Mouse (Mus musculus) MEL (cell line): ENCODE measurements around the gene Gk5. TPM values are rescaled to one million over a fixed set of nuclear protein-coding genes. Genes with fewer than 3 reads are reported as not detected.

ENCODE experiments used
- DNase-seq: peaks from one replicate; pipeline ENCODE4 v3.0.0; 2011; ENCODE audit warnings: low read depth, low spot score
- H3K27ac ChIP-seq: 2 replicates; pipeline ENCODE4 v1.5.1; 2012; ENCODE audit warnings: low read depth, mild to moderate bottlenecking, control low read depth, low read length, moderate library complexity; ENCODE audit not compliant: control insufficient read depth
- H3K27me3 ChIP-seq, 2 experiments: fragments of 150-350 bp in 1 of 2; sonication (generic) in 1 of 2; 2 replicates each; pipeline ENCODE4 v1.6.1; 2012; ENCODE audit warnings: low read length in 2 of 2, mild to moderate bottlenecking in 2 of 2, improper control_type of control experiment in 1 of 2, moderate library complexity in 1 of 2; ENCODE audit not compliant: insufficient read depth in 2 of 2, control insufficient read depth in 1 of 2
- H3K36me3 ChIP-seq, 2 experiments: 2 replicates each; pipeline ENCODE4 v1.6.1; 2012 to 2014; ENCODE audit warnings: low read length in 2 of 2, improper control_type of control experiment in 1 of 2, inconsistent platforms in 1 of 2, mild to moderate bottlenecking in 1 of 2; ENCODE audit not compliant: insufficient read depth in 2 of 2, control insufficient read depth in 1 of 2
- H3K4me1 ChIP-seq, 2 experiments: fragments of 150-350 bp in 1 of 2; sonication (generic) in 1 of 2; 2 replicates each; pipeline ENCODE4 v1.6.1; 2012; ENCODE audit warnings: low read length in 2 of 2, improper control_type of control experiment in 1 of 2, mild to moderate bottlenecking in 1 of 2; ENCODE audit not compliant: insufficient read depth in 2 of 2, control insufficient read depth in 1 of 2
- H3K4me3 ChIP-seq, 2 experiments: fragments of 150-350 bp in 1 of 2; sonication (generic) in 1 of 2; 2 replicates each; pipeline ENCODE4 v1.5.1; 2012; ENCODE audit warnings: low read depth in 2 of 2, low read length in 2 of 2, mild to moderate bottlenecking in 2 of 2, moderate library complexity in 2 of 2, control low read depth in 1 of 2, improper control_type of control experiment in 1 of 2; ENCODE audit not compliant: control insufficient read depth in 1 of 2, insufficient read depth in 1 of 2
- H3K79me2 ChIP-seq: 2 replicates; pipeline ENCODE4 v1.6.1; 2012; ENCODE audit warnings: mild to moderate bottlenecking, low read length, moderate library complexity; ENCODE audit not compliant: control insufficient read depth, poor library complexity, insufficient read depth
- H3K9ac ChIP-seq: 2 replicates; pipeline ENCODE4 v1.6.1; 2012; ENCODE audit warnings: low read depth, mild to moderate bottlenecking, control low read depth, low read length, moderate library complexity; ENCODE audit not compliant: control insufficient read depth, poor library complexity, severe bottlenecking
- H3K9me3 ChIP-seq: fragments of 150-350 bp; sonication (generic); replicated peaks from 2 replicates; pipeline ENCODE4 v1.6.1; 2012; ENCODE audit warnings: mild to moderate bottlenecking, low read length, improper control_type of control experiment, moderate library complexity; ENCODE audit not compliant: insufficient read depth
- BHLHE40 ChIP-seq: IDR thresholded peaks from 2 replicates; pipeline ENCODE4 v1.6.1; 2012; ENCODE audit warnings: low read depth, mild to moderate bottlenecking, inconsistent platforms, low read length, improper control_type of control experiment, borderline replicate concordance
- CHD2 ChIP-seq: IDR thresholded peaks from 2 replicates; pipeline ENCODE4 v1.6.1; 2011; ENCODE audit warnings: low read length, improper control_type of control experiment
- E2F4 ChIP-seq: IDR thresholded peaks from 2 replicates; pipeline ENCODE4 v1.6.1; 2011; ENCODE audit warnings: low read depth, low read length, improper control_type of control experiment, borderline replicate concordance
- ETS1 ChIP-seq: IDR thresholded peaks from 2 replicates; pipeline ENCODE4 v1.6.1; 2012; ENCODE audit warnings: low read depth, mild to moderate bottlenecking, inconsistent platforms, low read length, improper control_type of control experiment, moderate library complexity
- GABPA ChIP-seq: IDR thresholded peaks from 2 replicates; pipeline ENCODE4 v1.6.1; 2012; ENCODE audit warnings: low read depth, mild to moderate bottlenecking, inconsistent platforms, low read length, improper control_type of control experiment, moderate library complexity
- JUND ChIP-seq: IDR thresholded peaks from 2 replicates; pipeline ENCODE4 v1.6.1; 2011; ENCODE audit warnings: low read depth, mild to moderate bottlenecking, improper control_type of control experiment, low read length
- MAZ ChIP-seq: IDR thresholded peaks from 2 replicates; pipeline ENCODE4 v1.6.1; 2012; ENCODE audit warnings: low read depth, mild to moderate bottlenecking, inconsistent platforms, low read length, improper control_type of control experiment
- MXI1 ChIP-seq: IDR thresholded peaks from 2 replicates; pipeline ENCODE4 v1.6.1; 2011; ENCODE audit warnings: mild to moderate bottlenecking, low read depth, low read length, improper control_type of control experiment
- MYB ChIP-seq: IDR thresholded peaks from 2 replicates; pipeline ENCODE4 v1.6.1; 2011; ENCODE audit warnings: mild to moderate bottlenecking, low read depth, low read length, improper control_type of control experiment
- NELFE ChIP-seq: IDR thresholded peaks from 2 replicates; pipeline ENCODE4 v1.6.1; 2011; ENCODE audit warnings: low read depth, low read length, improper control_type of control experiment
- NRF1 ChIP-seq: IDR thresholded peaks from 2 replicates; pipeline ENCODE4 v1.6.1; 2014; ENCODE audit warnings: low read depth, mild to moderate bottlenecking, inconsistent platforms, low read length, improper control_type of control experiment, moderate library complexity; ENCODE audit not compliant: poor library complexity, insufficient read depth, severe bottlenecking
- POLR2A ChIP-seq, 2 experiments: IDR thresholded peaks; 2 replicates each; pipeline ENCODE4 v1.6.1; 2011 to 2012; ENCODE audit warnings: low read length in 2 of 2, mild to moderate bottlenecking in 2 of 2, control low read depth in 1 of 2, improper control_type of control experiment in 1 of 2, low read depth in 1 of 2, moderate library complexity in 1 of 2; ENCODE audit not compliant: control insufficient read depth in 1 of 2, insufficient read depth in 1 of 2, poor library complexity in 1 of 2
- RAD21 ChIP-seq: IDR thresholded peaks from 2 replicates; pipeline ENCODE4 v1.6.1; 2011; ENCODE audit warnings: mild to moderate bottlenecking, low read depth, low read length, improper control_type of control experiment
- RCOR1 ChIP-seq: IDR thresholded peaks from 2 replicates; pipeline ENCODE4 v1.6.1; 2012; ENCODE audit warnings: low read depth, mild to moderate bottlenecking, inconsistent platforms, low read length, improper control_type of control experiment
- SMC3 ChIP-seq: IDR thresholded peaks from 2 replicates; pipeline ENCODE4 v1.6.1; 2011; ENCODE audit warnings: low read depth, low read length, improper control_type of control experiment
- UBTF ChIP-seq: IDR thresholded peaks from 2 replicates; pipeline ENCODE4 v1.6.1; 2012; ENCODE audit warnings: low read depth, mild to moderate bottlenecking, inconsistent platforms, low read length, improper control_type of control experiment, moderate library complexity, borderline replicate concordance; ENCODE audit not compliant: insufficient read depth
- USF1 ChIP-seq: IDR thresholded peaks from 2 replicates; pipeline ENCODE4 v1.6.1; 2014; ENCODE audit warnings: low read depth, mild to moderate bottlenecking, inconsistent platforms, low read length, improper control_type of control experiment, moderate library complexity
- ZKSCAN1 ChIP-seq: IDR thresholded peaks from 2 replicates; pipeline ENCODE4 v1.6.1; 2012; ENCODE audit warnings: low read depth, mild to moderate bottlenecking, inconsistent platforms, low read length, improper control_type of control experiment, moderate library complexity
- ZMIZ1 ChIP-seq: IDR thresholded peaks from 2 replicates; pipeline ENCODE4 v1.6.1; 2012; ENCODE audit warnings: low read depth, mild to moderate bottlenecking, inconsistent platforms, low read length, improper control_type of control experiment, moderate library complexity
- ZNF384 ChIP-seq: IDR thresholded peaks from 2 replicates; pipeline ENCODE4 v1.6.1; 2012; ENCODE audit warnings: low read depth, mild to moderate bottlenecking, inconsistent platforms, low read length, improper control_type of control experiment
- polyA plus RNA-seq, 2 experiments: library from polyadenylated mRNA; stranded (reverse) in 1 of 2; unstranded in 1 of 2; fragments of >175 nt in 1 of 2; fragments of >200 nt in 1 of 2; gene quantifications; 2 replicates each; pipeline versions ENCODE4 v1.2.1 to v1.2.4; 2012; ENCODE audit warnings: low replicate concordance in 2 of 2, low read depth in 1 of 2; ENCODE audit not compliant: insufficient read length in 2 of 2, insufficient read depth in 1 of 2, missing spikeins in 1 of 2
- total RNA-seq: library from RNA; depleted of rRNA; stranded (reverse); fragments of 300-350 nt; gene quantifications from 2 replicates; pipeline ENCODE4 v1.2.3, GENCODE M21; 2012

The Gk5 gene
- total and polyA plus RNA-seq, 3 experiments: 4.0 to 6.2 TPM; not detected in 1

- Histone ChIP-seq H3K27me3 (no peaks in the 10 kb centered on the region), H3K9ac (no peak overlapping the region), H3K79me2 (no peaks in the 10 kb centered on the region; the same call in 1 of the 2 replicates)
- TF ChIP-seq BHLHE40: no peak
- TF ChIP-seq USF1: no peak
- no peak for TF ChIP-seq MYB
- no peak for TF ChIP-seq NRF1
- no peak for TF ChIP-seq ZMIZ1
- TF ChIP-seq GABPA: no peak
- no peak for TF ChIP-seq CHD2
- no peak for TF ChIP-seq JUND
- TF ChIP-seq, all 39 proteins: peak for 0
- H3K4me3 ChIP-seq: no peak overlapping the region
- no peak for DNase-seq
- H3K36me3 ChIP-seq: peaks cover 0 to 8% of the 10 kb centered on the region in 2 experiments; a peak in 1 of 4 replicates
- no peaks in the 10 kb centered on the region for H3K9me3 ChIP-seq
- H3K4me1 ChIP-seq: peaks cover 7 to 10% of the 10 kb centered on the region in 2 experiments; a peak in 3 of 4 replicates
- no peak overlapping the region for H3K27ac ChIP-seq
Observed at GRCm38 (mm10) chr9:96116801-96117200, 2.4 kb upstream of the Gk5 start.

GRCm38 (mm10) chr9:96118216-96118615 is 946 bp upstream of the Gk5 start:
- Histone ChIP-seq H3K9me3 (no peaks in the 10 kb centered on the region), H3K36me3 (peaks cover 0 to 11% of the 10 kb centered on the region in 2 experiments; a peak in 2 of 4 replicates), H3K4me3 (peak overlapping the region; percentile 69 to 73), H3K9ac (no peak overlapping the region; the same call in 1 of the 2 replicates), H3K27ac (peak overlapping the region; percentile 59; the same call in 1 of the 2 replicates), H3K27me3 (no peaks in the 10 kb centered on the region), H3K79me2 (no peaks in the 10 kb centered on the region; the same call in 1 of the 2 replicates), H3K4me1 (peaks cover 8 to 15% of the 10 kb centered on the region in 2 experiments)
- no peak for DNase-seq
- TF ChIP-seq POLR2A (IDR thresholded peaks at IDR 0.05; ENCODE audit: control insufficient read depth in 1 of 2, insufficient read depth in 1 of 2, low read depth in 1 of 2, low read length in 2 of 2, poor library complexity in 1 of 2): no peak
- no peak for TF ChIP-seq E2F4

DNA sequence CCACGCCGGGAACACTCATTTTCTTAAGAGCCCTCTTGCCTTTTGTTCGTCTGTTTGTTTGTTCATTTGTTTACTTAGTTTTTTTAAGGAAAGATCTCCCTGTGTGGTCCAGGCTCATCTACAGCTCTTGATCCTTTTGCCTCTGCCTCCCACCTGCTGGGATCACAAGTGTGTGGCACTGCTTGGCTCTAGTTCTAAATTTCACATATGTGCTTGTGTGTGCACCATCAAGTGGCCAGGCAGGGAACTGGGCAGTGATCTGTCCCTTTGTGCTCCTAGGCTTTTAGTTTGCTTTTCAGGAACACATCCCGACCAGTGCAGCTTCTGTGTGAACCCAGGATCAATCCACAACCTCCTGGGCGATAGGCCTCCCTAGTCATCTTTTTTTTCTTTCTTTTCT is 8.8 kb downstream of the Gk5 start:
- Histone ChIP-seq H3K79me2 (no peaks in the 10 kb centered on the region), H3K9ac (no peak overlapping the region), H3K9me3 (no peaks in the 10 kb centered on the region), H3K4me1 (peaks cover 4 to 5% of the 10 kb centered on the region in 2 experiments; a peak in 3 of 4 replicates), H3K27me3 (no peaks in the 10 kb centered on the region), H3K27ac (no peak overlapping the region), H3K4me3 (no peak overlapping the region), H3K36me3 (peaks cover 0 to 4% of the 10 kb centered on the region in 2 experiments; a peak in 3 of 4 replicates)
- TF ChIP-seq MAZ (no peak), ZNF384 (no peak), JUND (no peak), RAD21 (no peak), SMC3 (no peak), GABPA (no peak), ETS1 (no peak), NRF1 (no peak), ZKSCAN1 (no peak), RCOR1 (no peak), UBTF (no peak), NELFE (no peak), MXI1 (no peak), MYB (no peak)
- no peak for DNase-seq
